Mouse (Mus musculus): ENCODE results near the gene Tmem143. TPM values are rescaled to one million over a fixed set of nuclear protein-coding genes. Genes with fewer than 3 reads are reported as not detected.
A peak's percentile ranks its signal among the peaks of the same experiment; 100 is the strongest.
"Not testable (repeated sequence)": the region's sequence is repeated elsewhere in the genome, so short reads cannot be mapped to it uniquely, and the experiment has no call there.

The Tmem143 gene
- total and polyA plus RNA-seq, 2 experiments from 2014 or later, result 4.6 to 39.2 TPM

DNA sequence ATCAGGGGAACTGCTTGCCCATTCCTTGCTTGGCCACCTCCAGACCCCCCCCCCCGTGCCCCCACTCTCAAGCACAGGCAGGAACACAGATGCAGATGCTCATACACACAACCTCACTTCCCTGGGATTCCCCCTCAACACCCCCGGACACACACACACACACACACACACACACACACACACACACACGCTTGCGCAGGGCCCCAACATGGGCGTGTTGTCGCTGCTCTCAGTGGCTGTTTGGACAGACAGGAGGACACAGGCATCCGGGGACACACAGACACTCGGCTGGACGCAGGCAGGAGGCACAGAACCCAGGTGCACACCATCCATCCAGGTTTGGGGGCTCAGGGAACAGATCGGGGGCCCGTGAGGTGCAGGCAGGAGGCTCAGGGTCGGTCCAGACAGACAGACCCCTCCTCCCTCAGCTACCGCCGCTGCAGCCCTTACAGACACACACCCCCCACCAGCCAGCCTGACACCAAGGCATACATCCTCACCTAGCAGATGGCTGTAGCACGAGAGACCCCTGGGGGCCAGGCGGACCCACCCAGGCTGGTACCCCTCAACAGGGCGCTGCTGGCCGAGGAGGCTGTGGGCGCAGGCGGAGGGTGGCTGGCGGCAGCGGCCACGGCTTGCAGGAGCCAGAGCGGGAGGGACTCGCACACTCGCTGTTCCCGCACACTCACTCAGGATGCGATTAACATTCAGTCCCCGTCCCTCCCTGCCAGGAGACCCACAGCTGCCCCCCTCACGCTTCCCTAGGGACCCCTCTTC lies 26.3 kb upstream of the Tmem143 start:
- no peaks in the 10 kb centered on the region; the same call in 1 of the 2 replicates for H3K36me3 ChIP-seq (ENCODE audit: insufficient read depth, low read length)
- H3K4me3 ChIP-seq (ENCODE audit: low read length), result peak overlapping the region; percentile 72
- WGBS, result under 1% methylated on average over 29 of the region's 30 CpGs
- H3K9me3 ChIP-seq (ENCODE audit: low read length), result no peaks in the 10 kb centered on the region
- H3K9ac ChIP-seq (replicated peaks; ENCODE audit: low read length), result peak overlapping the region; percentile 78
- H3K4me2 ChIP-seq (ENCODE audit: low read depth, low read length), result peak overlapping the region; percentile 77
- peak; percentile 52 for DNase-seq (ENCODE audit: low spot score)
- H3K27me3 ChIP-seq (ENCODE audit: insufficient read depth, low read length), result no peaks in the 10 kb centered on the region
- H3K4me1 ChIP-seq (ENCODE audit: insufficient read depth, low read length), result peaks cover 27% of the 10 kb centered on the region
- peak overlapping the region; percentile 78 for H3K27ac ChIP-seq
- ATAC-seq, result no peak
- no peak for TF ChIP-seq CTCF (IDR thresholded peaks at IDR 0.05; ENCODE audit: low read depth)

DNA sequence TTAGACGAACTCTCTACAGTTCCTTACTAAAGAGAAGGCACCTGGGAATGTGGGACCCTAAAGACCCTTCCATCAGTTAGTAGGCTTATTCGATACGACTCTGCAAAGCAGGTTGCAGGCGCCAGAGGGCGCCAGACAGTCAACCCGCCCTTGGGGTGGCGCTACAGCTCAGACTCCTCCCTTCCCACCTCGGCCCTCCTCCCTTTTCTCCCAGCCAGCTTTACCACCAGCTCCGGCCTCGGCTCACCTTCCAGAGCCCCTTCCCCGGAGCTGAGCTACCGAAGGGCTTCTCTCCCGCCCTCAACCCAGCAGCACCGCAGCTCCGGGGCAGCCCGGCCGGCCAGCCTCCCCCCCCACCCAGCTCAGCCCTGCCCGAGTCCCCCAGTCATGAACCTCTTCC lies 24.1 kb upstream of the Tmem143 start, which contains the start of gene Kdelr1:
Kdelr1 (plus strand) TSS at position 149 of the 400 bp plus-strand sequence.
- peak; percentile 95 for TF ChIP-seq CTCF (IDR thresholded peaks at IDR 0.05; ENCODE audit: low read depth)
- Histone ChIP-seq H3K4me3 (ENCODE audit: low read length) (peak within 1 kb of the TSS; percentile 84), H3K27me3 (ENCODE audit: insufficient read depth, low read length) (no peaks in the 10 kb centered on the region), H3K4me1 (ENCODE audit: insufficient read depth, low read length) (peaks cover 23% of the 10 kb centered on the region), H3K9ac (replicated peaks; ENCODE audit: low read length) (peak within 1 kb of the TSS; percentile 86), H3K36me3 (ENCODE audit: insufficient read depth, low read length) (peaks cover 15% of the 10 kb centered on the region), H3K9me3 (ENCODE audit: low read length) (no peaks in the 10 kb centered on the region), H3K27ac (peak within 1 kb of the TSS; percentile 87), H3K4me2 (ENCODE audit: low read depth, low read length) (peak within 1 kb of the TSS; percentile 82)
- ATAC-seq (peak; percentile 58), DNase-seq (ENCODE audit: low spot score) (peak; percentile 96)
- WGBS, result under 1% methylated on average over 18 of the region's 18 CpGs

DNA sequence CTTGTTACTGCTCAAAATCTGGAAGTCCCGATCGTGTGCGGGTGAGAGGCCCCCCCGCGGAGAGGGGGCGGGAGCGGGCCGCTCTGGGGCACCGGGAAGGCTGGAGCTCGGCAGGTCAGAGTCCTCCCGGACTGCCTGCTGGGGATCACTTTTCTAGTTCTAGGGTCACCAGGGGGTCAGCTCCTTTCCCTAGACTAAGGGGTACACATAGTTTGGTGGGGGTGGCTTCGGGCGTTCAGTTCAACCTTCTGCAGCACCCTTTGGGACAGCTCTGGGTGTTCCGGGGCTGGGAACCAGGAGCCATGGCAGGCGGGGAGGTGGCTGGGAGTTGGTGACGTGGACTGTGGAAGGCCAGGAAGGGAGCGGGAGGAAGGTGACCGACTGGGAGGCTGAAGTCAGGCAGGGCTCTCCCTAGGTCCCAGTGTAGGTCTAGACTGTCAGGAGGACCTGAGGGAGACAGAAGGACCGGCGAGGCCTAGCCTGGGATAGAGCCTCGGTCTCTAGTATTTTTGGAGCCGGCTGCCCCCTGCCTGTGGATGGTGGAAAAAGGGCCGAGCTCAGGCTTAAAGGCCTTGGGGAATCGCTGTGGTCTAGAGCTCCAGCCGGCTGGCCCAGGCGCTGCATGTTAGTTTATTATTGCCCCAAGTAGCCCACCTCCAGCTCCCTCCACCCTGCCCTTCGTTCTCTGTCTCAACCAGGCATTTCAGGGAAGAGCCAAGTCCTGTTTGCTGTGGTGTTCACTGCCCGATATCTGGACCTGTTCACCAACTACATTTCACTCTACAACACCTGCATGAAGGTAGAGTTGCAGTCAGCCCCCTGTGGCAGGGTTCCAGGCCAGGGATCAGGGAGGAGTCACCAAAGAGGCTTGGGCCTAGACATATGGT lies 23.4 kb upstream of the Tmem143 start:
- H3K27me3 ChIP-seq (ENCODE audit: insufficient read depth, low read length), result no peaks in the 10 kb centered on the region
- peaks cover 16% of the 10 kb centered on the region for H3K4me1 ChIP-seq (ENCODE audit: insufficient read depth, low read length)
- H3K36me3 ChIP-seq (ENCODE audit: insufficient read depth, low read length), result peaks cover 19% of the 10 kb centered on the region
- H3K4me3 ChIP-seq (ENCODE audit: low read length), result peak overlapping the region; percentile 84
- ATAC-seq (peak; percentile 10), DNase-seq (ENCODE audit: low spot score) (peak; percentile 69)
- H3K4me2 ChIP-seq (ENCODE audit: low read depth, low read length), result peak overlapping the region; percentile 82
- H3K9me3 ChIP-seq (ENCODE audit: low read length), result no peaks in the 10 kb centered on the region
- H3K27ac ChIP-seq, result peak overlapping the region; percentile 87
- H3K9ac ChIP-seq (replicated peaks; ENCODE audit: low read length), result peak overlapping the region; percentile 86
- peak; percentile 48 for TF ChIP-seq CTCF (IDR thresholded peaks at IDR 0.05; ENCODE audit: low read depth)
- WGBS, result 2% methylated on average over 28 of the region's 28 CpGs

DNA sequence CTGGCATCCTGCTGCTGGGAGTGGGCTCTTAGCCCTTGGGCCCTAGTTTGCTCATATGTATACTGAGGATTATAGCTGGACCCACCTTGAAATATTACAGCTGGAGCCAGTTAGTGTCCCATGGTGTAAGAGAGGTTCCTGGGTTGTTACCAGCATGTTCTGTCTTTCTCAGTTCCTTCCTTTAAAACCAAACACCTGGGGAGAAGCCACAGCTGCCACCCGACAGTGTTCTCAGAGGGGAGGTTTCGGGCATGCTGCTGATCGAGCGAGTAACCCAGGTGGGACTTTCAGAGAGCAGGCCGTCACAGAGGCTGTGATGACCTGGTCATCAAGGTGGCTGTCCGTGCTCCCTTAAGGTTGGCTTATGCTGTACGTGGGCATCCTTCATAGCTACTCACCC lies 19.8 kb upstream of the Tmem143 start:
- Histone ChIP-seq H3K27ac (no peak overlapping the region), H3K4me1 (ENCODE audit: insufficient read depth, low read length) (peaks cover 6% of the 10 kb centered on the region), H3K36me3 (ENCODE audit: insufficient read depth, low read length) (peaks cover 39% of the 10 kb centered on the region), H3K9ac (replicated peaks; ENCODE audit: low read length) (no peak overlapping the region), H3K27me3 (ENCODE audit: insufficient read depth, low read length) (no peaks in the 10 kb centered on the region), H3K4me2 (ENCODE audit: low read depth, low read length) (no peak overlapping the region), H3K4me3 (ENCODE audit: low read length) (no peak overlapping the region), H3K9me3 (ENCODE audit: low read length) (no peaks in the 10 kb centered on the region)
- TF ChIP-seq CTCF (IDR thresholded peaks at IDR 0.05; ENCODE audit: low read depth), result no peak
- 96% methylated on average over 7 of the region's 7 CpGs for WGBS
- DNase-seq (ENCODE audit: low spot score) (no peak), ATAC-seq (no peak)

DNA sequence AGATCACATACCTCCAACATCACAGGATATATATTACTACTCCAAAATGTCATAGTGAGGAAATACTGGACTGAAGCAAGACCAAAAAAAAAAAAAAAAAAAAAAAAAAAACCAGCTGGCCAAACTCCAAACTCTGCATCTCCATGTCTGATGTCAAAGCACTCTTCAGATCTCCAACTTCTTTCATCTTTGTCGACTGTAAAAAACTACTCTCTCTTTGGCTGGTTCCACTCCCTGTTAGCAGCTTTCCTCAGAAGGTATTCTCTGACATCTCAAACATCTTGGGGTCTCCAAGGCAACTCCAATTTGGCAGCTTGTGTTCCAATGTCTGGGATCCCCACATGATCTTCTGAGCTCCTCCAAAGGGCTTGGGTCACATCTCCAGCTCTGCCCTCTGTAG lies 18.5 kb upstream of the Tmem143 start, which contains the start of gene Grin2d:
Grin2d (minus strand) TSS at position 101 of the 400 bp plus-strand sequence.
- H3K36me3 ChIP-seq (ENCODE audit: insufficient read depth, low read length), result peaks cover 53% of the 10 kb centered on the region
- not testable (repeated sequence) for H3K27me3 ChIP-seq (ENCODE audit: insufficient read depth, low read length); H3K9me3 ChIP-seq (ENCODE audit: low read length); H3K9ac ChIP-seq (replicated peaks; ENCODE audit: low read length); ATAC-seq; H3K4me2 ChIP-seq (ENCODE audit: low read depth, low read length); H3K4me3 ChIP-seq (ENCODE audit: low read length); DNase-seq (ENCODE audit: low spot score); H3K4me1 ChIP-seq (ENCODE audit: insufficient read depth, low read length); H3K27ac ChIP-seq
- WGBS, result 94% methylated on average over 1 of the region's 1 CpGs

DNA sequence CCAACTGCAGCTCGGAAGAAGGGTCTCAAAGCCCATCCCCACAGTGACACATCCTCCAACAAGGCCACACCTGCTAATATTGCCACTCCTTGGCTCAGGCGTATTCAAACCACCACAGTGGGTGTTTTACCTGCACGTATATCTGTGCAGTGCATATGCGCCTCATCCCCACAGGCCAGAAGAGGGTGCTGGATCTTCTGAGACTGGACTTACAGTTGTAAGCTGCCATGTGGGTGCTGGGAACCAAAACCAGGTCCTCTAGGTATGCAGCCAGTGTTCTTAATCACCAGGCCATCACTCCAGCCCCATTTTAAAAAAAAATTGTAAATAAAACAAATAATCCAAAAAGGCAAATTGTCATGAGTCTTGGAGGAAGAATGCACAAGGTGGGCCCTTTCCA lies 16.2 kb upstream of the Tmem143 start:
- Histone ChIP-seq H3K27ac (no peak overlapping the region), H3K27me3 (ENCODE audit: insufficient read depth, low read length) (no peaks in the 10 kb centered on the region), H3K4me3 (ENCODE audit: low read length) (no peak overlapping the region), H3K4me2 (ENCODE audit: low read depth, low read length) (no peak overlapping the region), H3K9ac (replicated peaks; ENCODE audit: low read length) (no peak overlapping the region), H3K4me1 (ENCODE audit: insufficient read depth, low read length) (no peaks in the 10 kb centered on the region), H3K36me3 (ENCODE audit: insufficient read depth, low read length) (peaks cover 73% of the 10 kb centered on the region), H3K9me3 (ENCODE audit: low read length) (no peaks in the 10 kb centered on the region)
- WGBS, result 95% methylated on average over 4 of the region's 4 CpGs
- DNase-seq (ENCODE audit: low spot score) (no peak), ATAC-seq (no peak)
- TF ChIP-seq CTCF (IDR thresholded peaks at IDR 0.05; ENCODE audit: low read depth), result no peak

Measured in hindbrain, postnatal 0 days (tissue).